Mouse (Mus musculus) yolk sac, embryonic 10.5 days (tissue): ENCODE measurements around the gene Anapc7.

ENCODE experiments used
- DNase-seq: peaks from one replicate; pipeline ENCODE4 v3.0.0-alpha.2; 2017; ENCODE audit warnings: low spot score

The Anapc7 gene

DNA sequence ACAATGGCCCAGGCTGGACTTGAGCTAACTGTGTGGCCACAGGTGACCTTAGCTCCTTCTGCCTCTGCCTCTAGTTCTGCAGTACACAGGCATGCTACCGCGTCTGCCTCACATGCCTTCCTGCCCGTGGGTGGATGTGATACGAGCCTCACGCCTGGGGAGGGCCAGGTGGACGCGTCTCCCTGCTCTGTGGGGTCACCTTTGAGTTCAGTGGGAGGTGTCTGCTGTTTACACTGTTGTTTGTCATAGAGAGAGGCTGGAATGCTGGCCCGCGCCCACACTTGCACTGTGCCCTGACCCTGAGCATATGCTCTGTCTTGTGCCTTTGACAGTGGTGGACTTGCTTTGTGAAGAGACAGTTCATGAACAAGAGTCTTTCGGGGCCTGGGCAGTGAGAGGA is 16.0 kb upstream of the Anapc7 start:
- no peak for DNase-seq

DNA sequence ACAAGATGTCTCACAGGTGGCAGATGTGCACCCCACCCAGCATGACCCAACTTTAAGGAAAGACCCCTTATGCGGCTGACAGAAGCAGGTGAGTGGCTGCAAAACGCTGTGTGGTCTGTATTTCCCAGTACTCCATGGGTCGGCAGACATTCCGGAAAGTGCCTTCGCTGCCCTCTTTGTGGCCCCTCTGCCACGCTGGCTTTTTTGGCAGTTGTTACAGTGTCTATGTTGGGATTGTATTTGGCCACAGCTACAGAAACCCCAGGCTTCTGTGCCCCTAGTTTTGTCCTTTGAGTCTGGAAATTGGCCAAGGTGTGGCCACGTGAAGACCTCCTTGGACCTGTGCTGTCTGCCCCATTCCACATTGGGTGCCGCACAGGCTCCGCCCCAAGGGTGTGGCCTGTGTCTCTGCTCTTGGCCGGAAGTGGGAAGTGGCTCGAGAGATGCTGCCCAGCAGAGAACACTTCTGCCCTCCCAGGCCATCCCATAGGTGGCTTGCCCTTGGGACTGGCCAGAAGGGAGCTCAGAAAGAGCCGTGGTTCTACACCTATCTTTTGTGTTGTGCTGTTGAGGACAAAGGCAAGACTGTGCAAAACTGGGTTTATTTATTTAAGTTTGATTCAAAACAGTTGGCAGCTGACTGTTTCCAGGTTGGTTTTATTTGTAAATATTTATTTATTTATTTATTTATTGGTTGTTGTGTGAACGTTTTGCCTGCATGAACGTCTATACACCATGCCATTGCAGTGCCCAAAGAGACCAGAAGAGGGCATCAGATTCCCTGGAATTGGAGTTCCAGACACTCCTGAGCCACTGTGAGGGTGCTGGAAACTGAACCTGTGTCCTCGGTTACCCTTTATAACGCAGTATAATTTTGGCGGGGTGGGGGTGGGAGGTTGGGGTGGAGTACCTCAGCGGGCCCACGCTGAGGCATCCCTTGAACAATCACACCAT is 11.5 kb upstream of the Anapc7 start:
- no peak for DNase-seq

DNA sequence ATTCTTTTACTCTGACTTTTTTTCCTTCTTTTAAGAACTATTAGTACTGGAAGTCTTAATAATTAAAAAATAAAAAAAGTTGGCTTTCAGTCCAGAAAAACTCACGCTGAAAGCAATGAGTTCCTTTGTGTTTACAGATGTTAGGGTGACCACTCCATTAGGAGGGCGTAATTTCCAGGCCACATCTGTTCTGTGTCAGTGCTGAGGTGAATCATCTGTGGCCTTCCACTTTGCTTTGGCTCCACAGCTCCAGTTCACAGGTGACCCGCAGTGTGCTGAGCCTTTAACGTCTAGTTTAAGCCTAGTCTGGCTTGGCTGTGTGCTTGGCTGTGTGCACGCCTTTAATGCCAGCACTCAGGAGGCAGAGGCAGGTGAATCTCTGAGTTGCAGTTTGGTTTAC is 9.6 kb upstream of the Anapc7 start:
- no peak for DNase-seq

DNA sequence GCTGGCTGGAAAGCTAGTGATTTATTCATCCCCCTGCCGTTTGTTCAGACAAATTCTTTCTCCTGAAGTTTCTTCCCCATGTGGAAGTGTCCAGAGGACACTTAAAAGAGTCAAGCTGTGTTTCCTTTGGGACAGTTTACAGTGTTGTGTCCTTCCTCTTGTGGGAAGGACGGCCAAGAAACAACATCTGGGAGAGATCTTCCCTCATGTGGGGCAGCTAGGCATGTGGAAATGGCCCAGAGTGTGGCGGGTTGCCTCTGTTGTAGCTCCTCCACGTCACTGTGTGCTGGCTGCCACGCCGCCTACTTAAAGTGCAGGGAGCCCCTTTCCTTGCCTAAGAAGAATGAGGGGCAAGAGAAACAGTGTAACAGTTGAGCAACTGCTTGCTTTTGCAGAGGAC is 8.7 kb upstream of the Anapc7 start:
- DNase-seq: no peak

DNA sequence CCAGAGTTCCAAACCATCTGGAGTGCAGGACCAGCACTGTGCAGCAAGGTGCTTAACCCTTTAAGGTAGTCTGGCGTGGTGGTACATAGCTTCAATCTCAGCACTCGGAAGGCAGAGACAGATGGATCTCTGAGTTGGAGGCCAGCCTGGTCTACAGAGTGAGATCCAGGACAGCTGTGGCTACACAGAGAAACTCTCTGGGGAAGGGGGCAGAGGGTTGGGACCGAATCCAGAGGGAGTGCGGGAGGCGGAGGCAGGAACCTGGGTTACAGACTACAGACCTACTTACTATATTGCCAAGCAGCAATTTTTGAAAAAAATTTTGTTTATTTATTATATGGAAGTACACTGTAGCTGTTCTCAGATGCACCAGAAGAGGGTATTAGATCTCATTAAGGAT is 7.1 kb upstream of the Anapc7 start:
- DNase-seq: no peak

DNA sequence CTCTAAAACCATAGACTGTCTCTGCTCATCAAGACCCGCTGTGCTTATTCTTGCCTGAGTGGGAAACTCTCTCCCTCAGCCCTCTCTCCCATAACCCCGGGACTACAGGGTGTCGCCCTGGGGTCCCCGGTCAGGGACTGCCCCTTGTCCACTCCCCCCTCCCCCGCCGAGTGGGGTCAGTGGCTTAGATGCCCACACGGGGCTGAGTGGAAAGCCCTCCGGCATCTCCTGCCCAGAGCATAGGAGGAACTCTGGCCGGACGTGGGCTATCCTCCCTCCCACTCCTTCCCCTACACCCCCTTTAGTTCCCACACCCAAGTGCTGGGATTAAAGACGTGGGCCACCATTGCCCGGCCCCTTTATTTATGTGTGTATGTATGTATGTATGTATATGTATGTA is 6.0 kb upstream of the Anapc7 start:
- DNase-seq: no peak

DNA sequence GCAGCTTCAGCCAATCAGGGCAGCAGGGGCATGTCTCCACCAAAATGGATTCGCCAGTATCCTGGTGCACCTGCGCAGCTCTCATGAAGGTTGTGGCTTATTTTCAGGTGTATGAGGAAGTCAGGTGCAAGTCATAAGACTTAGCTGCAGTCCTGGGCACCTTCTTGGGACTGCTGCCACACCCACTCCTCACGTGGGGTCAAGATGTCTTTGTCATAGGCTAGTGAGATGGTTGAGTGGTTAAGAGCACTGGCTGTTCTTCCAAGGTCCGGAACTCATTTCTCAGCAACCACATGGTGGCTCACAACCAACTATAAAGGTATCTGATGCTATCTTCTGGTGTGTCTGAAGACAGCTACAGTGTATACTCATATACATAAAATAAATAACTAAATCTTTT is 817 bp upstream of the Anapc7 start:
- DNase-seq: peak; percentile 38

DNA sequence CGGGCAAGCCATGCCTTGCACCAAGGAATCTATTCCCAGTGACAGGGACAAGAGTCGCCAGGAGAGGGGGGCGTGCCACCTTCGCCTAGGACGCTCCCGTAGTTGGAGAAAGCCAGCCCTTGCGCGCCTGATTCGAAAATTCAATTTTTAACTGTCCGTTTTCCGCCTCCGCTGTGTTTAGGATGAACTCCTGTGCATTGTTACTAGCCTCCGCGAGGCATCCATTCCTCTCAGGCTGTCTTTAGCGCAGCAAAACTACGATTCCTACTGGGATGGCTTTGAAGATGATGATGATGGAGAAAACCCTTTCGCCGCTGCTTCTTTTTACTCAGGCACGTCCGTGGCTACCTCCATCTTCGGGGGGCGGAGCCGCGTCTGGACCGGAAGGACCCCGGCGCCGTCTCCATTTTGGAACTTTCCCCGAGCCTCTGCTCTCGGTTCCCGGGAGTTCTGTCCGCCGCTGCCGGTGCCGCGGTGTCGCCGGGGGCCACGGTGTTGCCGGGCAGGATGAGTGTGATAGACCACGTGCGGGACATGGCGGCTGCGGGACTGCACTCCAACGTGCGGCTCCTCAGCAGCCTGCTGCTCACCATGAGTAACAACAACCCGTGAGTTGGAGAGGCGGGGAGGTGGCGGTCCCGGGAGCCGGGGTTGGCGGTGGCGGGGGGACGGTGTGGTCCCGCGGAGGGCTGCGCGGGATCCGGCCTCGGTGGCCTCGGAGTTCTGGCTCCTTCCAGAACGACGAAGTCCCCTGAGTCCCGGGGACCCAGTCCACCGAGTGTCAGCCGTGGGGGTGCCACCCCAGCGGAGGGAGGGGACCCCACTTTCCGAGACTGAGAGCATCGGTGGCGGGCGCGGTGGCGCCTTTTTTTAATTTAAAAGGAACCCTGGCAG is 825 bp downstream of the Anapc7 start:
- DNase-seq: peak; percentile 91

DNA sequence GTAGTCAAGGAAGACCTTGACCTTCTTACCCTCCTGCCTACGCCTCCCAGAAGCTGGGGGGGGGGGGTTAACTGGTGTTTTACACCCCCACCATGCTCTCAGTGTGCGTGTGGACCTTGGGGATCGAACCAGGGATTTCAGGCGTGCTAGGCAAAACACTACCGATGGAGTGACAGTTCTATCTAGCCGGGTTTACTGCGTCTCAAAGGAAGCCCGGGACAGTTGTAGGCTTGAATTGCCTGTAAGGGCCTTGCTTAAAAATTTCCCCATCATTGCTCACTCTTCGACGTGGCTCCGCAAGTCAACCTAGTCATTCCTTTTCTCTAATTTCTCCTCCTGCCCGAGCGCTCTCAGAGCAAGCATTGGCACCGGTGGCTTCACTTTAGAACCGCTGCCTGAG is 1.6 kb downstream of the Anapc7 start:
- DNase-seq: peak; percentile 13

DNA sequence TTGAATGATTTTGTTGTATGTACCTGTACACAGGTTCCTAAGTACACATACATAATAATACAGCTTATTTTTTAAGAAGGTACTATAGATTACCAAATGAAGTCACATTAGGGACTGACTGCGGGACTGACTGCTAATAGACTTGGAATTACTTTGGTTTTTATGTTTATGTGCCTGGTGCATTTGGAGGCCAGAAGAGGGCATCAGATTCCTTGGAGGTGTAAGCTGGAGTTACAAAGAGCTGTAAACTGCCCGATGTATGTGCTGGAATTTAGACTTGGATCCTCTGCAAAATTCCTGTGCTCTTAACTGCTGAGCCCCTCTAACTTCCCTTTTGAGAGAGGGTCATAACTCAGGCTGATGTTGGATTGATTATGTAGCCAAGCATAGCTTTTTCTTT is 4.1 kb downstream of the Anapc7 start:
- DNase-seq: no peak

DNA sequence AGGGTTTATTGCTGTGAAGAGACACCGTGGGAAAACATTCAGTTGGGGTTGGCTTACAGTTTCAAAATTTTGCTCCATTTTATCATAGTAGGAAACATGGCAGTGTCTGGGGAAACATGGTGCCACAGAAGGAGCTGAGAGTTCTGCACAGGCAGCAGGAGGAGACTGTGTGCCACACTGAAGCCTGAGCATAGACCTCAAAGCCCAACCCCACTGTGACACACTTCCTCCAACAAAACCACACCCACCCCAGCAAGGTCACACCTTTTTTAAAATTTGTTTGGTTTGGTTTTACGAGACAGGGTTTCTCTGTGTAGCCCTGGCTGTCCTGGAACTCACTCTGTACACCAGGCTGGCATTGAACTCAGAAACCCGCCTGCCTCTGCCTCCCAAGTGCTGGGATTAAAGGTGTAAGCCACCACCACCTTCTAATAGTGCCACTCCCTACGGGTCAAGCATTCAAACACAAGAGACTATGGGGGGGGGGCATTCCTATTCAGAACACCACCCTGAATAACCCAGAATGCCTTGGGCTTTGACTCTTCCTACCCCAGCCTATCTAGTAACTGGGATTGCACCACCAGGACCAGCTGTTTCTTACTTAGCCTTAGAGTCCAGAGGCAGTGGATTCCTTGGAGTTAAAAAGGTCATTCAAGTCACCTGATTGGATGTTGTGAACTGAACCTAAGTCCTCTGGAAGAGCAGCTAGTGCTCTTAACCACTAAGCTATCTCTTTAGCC is 8.7 kb downstream of the Anapc7 start:
- no peak for DNase-seq

DNA sequence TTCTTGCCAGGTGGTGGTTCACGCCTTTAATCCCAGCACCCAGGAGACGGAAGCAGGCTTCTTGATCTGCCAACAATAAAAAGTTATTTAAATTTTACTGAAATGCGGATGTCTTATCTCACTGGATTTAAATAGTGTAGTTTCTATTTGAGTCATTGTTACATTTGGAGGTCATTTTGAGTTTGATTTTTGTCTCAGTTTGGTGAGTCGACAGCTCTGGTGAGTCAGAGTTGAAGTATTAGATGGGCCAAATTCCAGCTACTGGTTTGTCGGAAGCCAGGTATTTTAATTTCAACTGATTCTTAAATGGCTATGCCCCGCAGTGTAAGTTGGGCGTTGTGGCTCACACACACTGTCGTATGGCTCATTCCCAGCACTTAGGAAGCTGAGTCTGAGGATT is 9.7 kb downstream of the Anapc7 start:
- DNase-seq: no peak

DNA sequence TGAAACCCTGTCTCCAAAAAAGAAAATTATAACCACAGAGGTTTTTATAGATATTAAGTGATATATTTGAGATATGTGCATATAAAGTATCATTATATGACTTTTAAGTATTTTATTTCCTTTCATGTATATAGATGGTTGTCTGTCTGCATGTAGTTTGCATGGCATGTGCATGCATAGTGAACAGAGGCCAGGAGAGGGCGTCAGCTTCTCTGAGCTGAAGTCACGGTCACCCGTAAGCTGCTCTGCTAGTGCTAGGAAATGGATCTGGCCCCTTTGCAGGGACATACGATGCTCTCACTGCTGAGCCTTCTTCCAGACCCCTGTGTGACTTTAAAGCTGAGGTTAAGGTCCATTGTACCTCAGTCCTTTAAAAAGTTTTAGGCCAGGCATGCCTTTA is 13.0 kb downstream of the Anapc7 start:
- DNase-seq: no peak

DNA sequence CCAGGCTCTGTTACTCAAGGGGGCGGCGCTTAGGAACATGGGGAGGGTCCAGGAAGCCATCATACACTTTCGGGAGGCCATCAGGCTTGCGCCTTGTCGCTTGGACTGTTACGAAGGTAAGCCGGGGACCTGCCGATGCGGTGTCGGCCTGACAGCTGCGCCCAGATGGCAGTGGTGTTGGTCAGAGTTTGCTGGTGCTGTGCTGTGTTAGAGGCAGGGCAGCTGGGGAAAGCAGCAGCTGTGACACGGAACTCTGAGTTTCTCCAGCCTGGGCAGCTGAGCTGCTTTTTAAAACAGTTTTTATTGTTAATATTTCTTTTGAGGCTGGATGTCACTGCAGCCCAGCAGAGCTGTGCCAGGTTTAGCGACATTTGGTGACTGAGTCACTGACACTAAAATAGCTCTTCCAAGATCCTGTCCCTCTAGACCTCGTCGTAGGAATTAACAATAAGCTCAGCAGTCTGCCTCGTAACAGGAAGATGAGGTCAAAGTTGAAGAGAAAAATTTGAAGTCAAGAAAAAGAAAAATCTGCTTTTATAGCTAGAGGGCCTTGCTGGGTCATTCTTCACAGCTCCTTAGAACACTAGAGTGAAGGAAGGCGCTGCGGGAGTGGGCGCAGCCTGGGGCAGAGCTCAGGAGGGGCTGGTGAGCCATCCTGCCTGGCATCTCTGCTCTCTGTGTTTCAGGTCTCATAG is 18.1 kb downstream of the Anapc7 start:
- no peak for DNase-seq

DNA sequence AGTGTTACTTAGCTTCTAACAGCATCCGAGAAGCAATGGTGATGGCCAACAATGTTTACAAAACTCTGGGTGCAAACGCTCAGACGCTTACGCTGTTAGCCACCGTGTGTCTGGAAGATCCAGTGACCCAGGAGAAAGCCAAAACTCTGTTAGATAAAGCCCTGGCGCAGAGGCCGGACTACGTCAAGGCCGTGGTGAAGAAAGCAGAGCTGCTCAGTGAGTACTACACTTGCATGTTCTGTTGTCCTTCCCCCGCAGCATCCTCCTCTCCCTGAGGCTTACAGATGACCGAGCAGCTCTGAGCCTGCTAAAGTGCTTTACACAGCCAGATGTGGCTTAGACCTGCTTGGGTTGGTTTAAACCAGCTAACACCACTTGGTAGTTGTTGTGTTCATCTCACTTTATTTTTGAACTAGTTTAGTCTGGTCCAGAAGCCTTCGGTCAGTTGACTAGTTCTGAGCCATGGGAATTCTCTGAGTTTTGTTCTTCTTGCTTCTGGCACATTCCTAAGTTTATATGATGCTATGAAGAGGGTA is 18.7 kb downstream of the Anapc7 start:
- no peak for DNase-seq

DNA sequence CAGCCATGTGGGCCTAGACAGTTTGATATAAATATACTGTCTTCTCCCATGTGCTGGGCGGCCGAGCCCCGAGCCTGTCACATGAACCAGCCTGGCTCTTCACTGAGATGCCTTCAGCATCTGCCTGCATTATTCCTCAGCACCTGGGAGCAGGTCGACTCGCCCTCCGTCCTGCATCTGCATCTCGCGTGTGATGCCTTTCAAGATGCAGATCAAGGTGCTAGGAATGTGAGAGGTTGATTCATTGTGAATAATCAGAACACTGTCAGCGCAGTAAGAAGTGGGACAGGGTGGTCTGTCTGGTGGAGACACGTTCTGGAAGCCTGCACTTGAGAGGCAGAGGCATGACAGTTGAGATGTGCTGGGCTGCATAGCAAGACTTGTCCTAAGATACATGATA is 23.0 kb downstream of the Anapc7 start:
- DNase-seq: no peak

DNA sequence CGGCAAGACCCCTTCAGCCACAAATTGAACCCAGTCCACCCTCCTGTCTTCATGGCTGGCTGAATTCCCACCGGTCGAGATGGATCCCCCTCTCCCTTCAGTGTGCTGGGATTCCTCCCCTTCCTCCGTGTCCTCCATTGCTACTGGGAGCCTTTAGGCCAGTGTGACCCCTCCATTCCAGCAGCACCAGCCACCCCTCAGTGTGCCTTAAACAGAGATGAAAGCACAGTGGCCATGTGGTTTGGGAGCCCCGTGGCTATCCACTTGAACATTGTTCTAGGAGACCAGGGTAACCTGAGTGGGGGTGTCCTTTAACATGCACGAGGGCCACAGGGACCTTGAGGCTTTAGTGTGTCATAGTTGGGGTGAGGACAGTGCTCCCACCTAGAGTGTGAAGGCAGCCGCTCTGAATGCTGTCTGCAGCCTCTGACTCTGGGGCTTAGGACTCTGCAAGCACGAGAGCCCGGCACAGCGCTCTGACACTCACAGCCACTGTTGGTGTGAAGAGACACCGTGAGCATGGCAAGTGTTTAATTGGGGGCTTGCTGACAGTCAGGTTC is 23.6 kb downstream of the Anapc7 start:
- DNase-seq: no peak

DNA sequence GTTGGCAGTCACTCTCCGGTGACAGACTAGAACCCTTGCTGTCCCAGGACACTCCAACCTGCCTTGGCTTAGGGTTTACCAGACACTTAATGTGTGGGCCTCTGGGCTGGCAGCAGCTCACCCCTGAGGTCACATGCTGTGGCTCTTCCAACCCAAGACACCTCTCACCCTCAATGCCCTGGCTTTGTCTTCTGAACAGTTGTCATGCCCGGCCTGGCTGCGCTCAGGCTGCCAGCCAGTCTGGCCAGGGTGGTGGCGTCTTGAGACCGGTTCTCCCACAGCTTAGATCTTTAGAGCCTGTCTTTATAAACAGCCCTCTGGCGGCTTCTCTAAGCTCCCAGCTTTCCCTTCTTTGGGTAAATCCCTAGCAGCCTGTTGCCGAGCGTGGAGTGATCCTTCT is 26.4 kb downstream of the Anapc7 start:
- DNase-seq: no peak

DNA sequence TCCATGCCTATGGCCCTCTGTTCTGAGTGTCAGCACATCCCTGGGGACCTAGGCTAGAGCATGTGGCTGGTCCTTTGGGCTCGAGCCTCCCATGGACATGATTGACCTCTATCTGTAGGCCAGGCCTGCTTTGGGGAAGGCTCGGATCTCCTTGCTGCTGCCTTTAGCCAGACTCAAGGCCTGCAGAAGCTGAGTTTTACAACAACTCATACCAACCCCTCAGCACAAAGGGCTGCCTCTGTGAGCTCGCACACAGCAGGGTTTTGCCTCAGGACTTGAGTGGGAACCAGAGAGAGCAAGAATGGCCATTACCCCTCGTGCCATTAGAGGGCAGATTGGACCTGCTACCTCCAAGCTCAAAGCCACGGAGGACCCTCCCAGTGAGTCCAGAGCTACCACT is 27.4 kb downstream of the Anapc7 start:
- no peak for DNase-seq

DNA sequence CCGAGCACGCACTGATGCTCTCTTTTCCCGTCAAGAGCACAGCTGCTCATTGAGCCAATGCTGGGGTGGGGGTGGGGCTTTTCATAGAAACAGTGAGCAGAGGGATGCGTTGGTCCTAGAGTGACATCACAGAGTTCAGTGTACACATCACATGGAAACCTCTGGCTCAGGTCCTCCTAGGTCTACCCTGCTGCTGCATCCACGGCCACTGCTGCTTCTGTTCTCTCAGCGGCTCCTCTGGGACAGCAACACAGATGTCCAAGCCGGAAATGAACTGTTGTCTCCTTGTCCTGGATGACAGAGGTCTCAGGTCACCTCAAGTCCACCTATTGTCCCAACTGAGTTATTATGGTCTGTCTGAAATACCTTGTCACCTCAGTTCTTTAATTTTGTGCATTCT is 28.5 kb downstream of the Anapc7 start:
- DNase-seq: no peak

DNA sequence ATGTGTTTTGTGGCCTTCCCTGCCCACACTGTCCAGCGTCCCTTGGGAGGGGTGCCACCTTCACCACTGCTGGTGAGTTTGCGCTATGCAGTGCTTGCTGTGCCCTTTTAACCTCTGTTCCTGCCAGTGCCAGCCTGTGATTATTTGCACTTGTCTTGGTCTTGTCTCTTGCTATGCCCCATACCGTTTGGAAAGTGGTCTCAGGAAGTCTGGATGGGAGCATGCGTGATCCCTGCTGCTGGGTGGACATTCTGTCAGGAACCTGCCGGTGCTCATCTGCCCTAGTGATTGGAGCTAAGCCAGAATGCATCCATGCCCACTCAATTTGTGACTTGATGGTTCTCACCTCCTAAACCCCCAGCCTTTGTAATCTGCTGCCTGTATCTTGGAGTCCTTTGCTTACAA is 29.4 kb downstream of the Anapc7 start:
- DNase-seq: no peak
